Mouse (Mus musculus) mouse embryonic stem cell (cell line): ENCODE results near the gene Prrx2.

ENCODE experiments used
- in situ Hi-C, 2 experiments: fragments of 300-500 bp; cut with MboI; formaldehyde crosslinking; loops; 1 replicate in 1 of 2; 3 replicates in 1 of 2; pipeline ENCODE4 v1.14.3; 2019 to 2020; ENCODE audit warnings: low sequenced_read_pairs in 2 of 2, low pct_unique_long_range_greater_than_20kb in 1 of 2, mixed read lengths in 1 of 2; ENCODE audit not compliant: unreplicated experiment in 1 of 2

Gene Prrx2

GRCm38 (mm10) chr2:30923099-30923498 lies 88.3 kb downstream of the Prrx2 start:
- in situ Hi-C loops: no loop called here

- in situ Hi-C loops: no loop called here
These were observed 90.4 kb downstream of the Prrx2 start for GRCm38 (mm10) chr2:30925181-30925580.

GRCm38 (mm10) chr2:30926381-30926780 lies 91.6 kb downstream of the Prrx2 start:
- in situ Hi-C loops: no loop called here

GRCm38 (mm10) chr2:30927151-30927781 lies 92.5 kb downstream of the Prrx2 start:
- in situ Hi-C loops: no loop called here

GRCm38 (mm10) chr2:30927844-30928628 lies 93.3 kb downstream of the Prrx2 start:
- in situ Hi-C loops: no loop called here

- in situ Hi-C loops: no loop called here
These were observed 94.2 kb downstream of the Prrx2 start for GRCm38 (mm10) chr2:30928893-30929482.

- in situ Hi-C loops: loop anchor here (5.0 to 10.0 kb wide), 4 partner anchors 37 to 105 kb away; no protein-coding TSS in a partner anchor
These were observed 94.8 kb downstream of the Prrx2 start, which contains the start of gene Ptges for GRCm38 (mm10) chr2:30929483-30930045. Gene Ptges, minus strand, starts transcription at chr2:30929863.

- in situ Hi-C loops: loop anchor here (5.0 to 10.0 kb wide), 4 partner anchors 39 to 106 kb away; no protein-coding TSS in a partner anchor
These were observed 96.1 kb downstream of the Prrx2 start for GRCm38 (mm10) chr2:30930846-30931245.
